ENCODE assay signal across 8 mouse cellular contexts in genomic region chr16:18235389-18236065, GRCm38 (mm10). TPM values are rescaled to one million over a fixed set of nuclear protein-coding genes. Genes with fewer than 3 reads are reported as not detected.
DNase-seq lines count a peak whose midpoint lies in the region; ATAC-seq and TF ChIP-seq lines count a peak whose summit lies in the region.

No protein-coding gene starts in this region.

- peaks cover 29% of the 10 kb centered on the region for H3K36me3 ChIP-seq in forebrain, embryonic 12.5 days (replicated peaks)
- H3K36me3 ChIP-seq in lung, embryonic 14.5 days (ENCODE audit: insufficient read depth) = peaks cover 27% of the 10 kb centered on the region

- DNase-seq in ES-CJ7 (ENCODE audit: low read depth, low spot score) = peak; percentile 48
- DNase-seq in brain, embryonic 14.5 days (ENCODE audit: low read depth) = peak; percentile 93
- peak; percentile 74 to 75 for DNase-seq in heart, postnatal 14 days
- peak; percentile 77 to 86 for DNase-seq in kidney, postnatal 4 days
- DNase-seq in lung, embryonic 14.5 days = peak; percentile 70
- peak; percentile 64 to 65 for DNase-seq in urinary bladder, postnatal 36 days (ENCODE audit: low spot score in 2 of 2)

- peak overlapping the region; percentile 89 for H3K27ac ChIP-seq in forebrain, embryonic 12.5 days
- peak overlapping the region; percentile 89 for H3K27ac ChIP-seq in lung, embryonic 14.5 days (ENCODE audit: low read depth)

- WGBS in forebrain, embryonic 12.5 days = 5% methylated on average over 19 of the region's 19 CpGs
- 3% methylated on average over 19 of the region's 19 CpGs for WGBS in lung, embryonic 14.5 days

- H3K4me3 ChIP-seq in forebrain, embryonic 12.5 days (replicated peaks) = peak overlapping the region; percentile 86
- peak overlapping the region; percentile 83 for H3K4me3 ChIP-seq in lung, embryonic 14.5 days (ENCODE audit: low read depth, low read length)

- peak overlapping the region; percentile 78 for H3K4me2 ChIP-seq in forebrain, embryonic 12.5 days
- H3K4me2 ChIP-seq in lung, embryonic 14.5 days = peak overlapping the region; percentile 83

- TF ChIP-seq POLR2A in brain, embryonic 14.5 days (IDR thresholded peaks at IDR 0.05; ENCODE audit: borderline replicate concordance, extremely low read depth, insufficient read depth, insufficient read length, poor library complexity, severe bottlenecking) = no peak

- H3K9ac ChIP-seq in forebrain, embryonic 12.5 days = peak overlapping the region; percentile 93
- peak overlapping the region; percentile 86 for H3K9ac ChIP-seq in lung, embryonic 14.5 days

- no peak for TF ChIP-seq CTCF in brain, embryonic 14.5 days (IDR thresholded peaks at IDR 0.05; ENCODE audit: borderline replicate concordance, extremely low read depth, insufficient read depth, insufficient read length)
- no peak for TF ChIP-seq CTCF in lung, embryonic 14.5 days (IDR thresholded peaks at IDR 0.05; ENCODE audit: low read depth)

- H3K4me1 ChIP-seq in forebrain, embryonic 12.5 days = peaks cover 34% of the 10 kb centered on the region
- peaks cover 6% of the 10 kb centered on the region; the same call in 1 of the 2 replicates for H3K4me1 ChIP-seq in lung, embryonic 14.5 days (ENCODE audit: insufficient read depth)

- no peaks in the 10 kb centered on the region for H3K9me3 ChIP-seq in forebrain, embryonic 12.5 days
- no peaks in the 10 kb centered on the region for H3K9me3 ChIP-seq in lung, embryonic 14.5 days (ENCODE audit: low read depth, low read length)

- peak; percentile 84 for ATAC-seq in forebrain, embryonic 12.5 days (ENCODE audit: low FRiP score)
- peak; percentile 74 for ATAC-seq in lung, embryonic 14.5 days (ENCODE audit: insufficient read depth)
- peak; percentile 7; the same call in 1 of the 2 replicates for ATAC-seq in neutrophil, adult 5-6 weeks (ENCODE audit: extremely low read depth, insufficient number of reproducible peaks, low FRiP score, poor library complexity, severe bottlenecking)

- no peaks in the 10 kb centered on the region for H3K27me3 ChIP-seq in forebrain, embryonic 12.5 days
- H3K27me3 ChIP-seq in lung, embryonic 14.5 days (ENCODE audit: insufficient read depth, low read length) = no peaks in the 10 kb centered on the region

- intact Hi-C loops in heart, postnatal 14 days (cut with DNase I) = no loop called here

RNA-seq across cellular contexts. Expression of gene Zdhhc8, which starts 0.6 kb away (rescaled TPM):
- polyA plus RNA-seq in brain, embryonic 14.5 days (2012; rRNA removed) = 60.4 and 69.0 TPM in 2 replicates
- polyA plus RNA-seq in forebrain, embryonic 12.5 days (2016; fragmentation: Nextera tagmentation; extraction: Ambion mirVana) = 15.7 and 16.9 TPM in 2 replicates
- total RNA-seq in heart, postnatal 14 days (2021) = 10 to 100 TPM; 26.4 to 29.6 TPM
- polyA plus RNA-seq in lung, embryonic 14.5 days (2014; fragmentation: Nextera tagmentation; extraction: Ambion mirVana) = 22.0 and 23.8 TPM in 2 replicates
- 9.3 and 14.0 TPM in 2 replicates for total RNA-seq in neutrophil, adult 5-6 weeks (2017)

RNA-seq across cellular contexts. Expression of gene Trmt2a, which starts 13.0 kb away (rescaled TPM):
- 83.5 and 111 TPM in 2 replicates for polyA plus RNA-seq in brain, embryonic 14.5 days (2012; rRNA removed)
- 111 and 118 TPM in 2 replicates for polyA plus RNA-seq in forebrain, embryonic 12.5 days (2016; fragmentation: Nextera tagmentation; extraction: Ambion mirVana)
- 10 to 100 TPM; 21.8 to 24.9 TPM for total RNA-seq in heart, postnatal 14 days (2021)
- polyA plus RNA-seq in lung, embryonic 14.5 days (2014; fragmentation: Nextera tagmentation; extraction: Ambion mirVana) = 74.1 and 81.3 TPM in 2 replicates
- 113 and 131 TPM in 2 replicates for total RNA-seq in neutrophil, adult 5-6 weeks (2017)

RNA-seq across cellular contexts. Expression of gene Ranbp1, which starts 13.0 kb away (rescaled TPM):
- 177 and 190 TPM in 2 replicates for polyA plus RNA-seq in brain, embryonic 14.5 days (2012; rRNA removed)
- 983 and 1,008 TPM in 2 replicates for polyA plus RNA-seq in forebrain, embryonic 12.5 days (2016; fragmentation: Nextera tagmentation; extraction: Ambion mirVana)
- total RNA-seq in heart, postnatal 14 days (2021) = 10 to 100 TPM; 43.6 to 52.4 TPM
- polyA plus RNA-seq in lung, embryonic 14.5 days (2014; fragmentation: Nextera tagmentation; extraction: Ambion mirVana) = 776 and 804 TPM in 2 replicates
- total RNA-seq in neutrophil, adult 5-6 weeks (2017) = 56.7 and 62.2 TPM in 2 replicates

RNA-seq across cellular contexts. Expression of gene Ccdc188, which starts 17.8 kb away (rescaled TPM):
- polyA plus RNA-seq in brain, embryonic 14.5 days (2012; rRNA removed) = not detected in 2 replicates
- polyA plus RNA-seq in forebrain, embryonic 12.5 days (2016; fragmentation: Nextera tagmentation; extraction: Ambion mirVana) = not detected in 2 replicates
- total RNA-seq in heart, postnatal 14 days (2021) = not detected
- not detected in 2 replicates for polyA plus RNA-seq in lung, embryonic 14.5 days (2014; fragmentation: Nextera tagmentation; extraction: Ambion mirVana)
- not detected in 2 replicates for total RNA-seq in neutrophil, adult 5-6 weeks (2017)

RNA-seq across cellular contexts. Expression of gene Gm49776, which starts 22.6 kb away (rescaled TPM):
- polyA plus RNA-seq in brain, embryonic 14.5 days (2012; rRNA removed) = 0.14 TPM in 1 of 2 replicates, not detected in the other
- 3.4 TPM in 1 of 2 replicates, not detected in the other for polyA plus RNA-seq in forebrain, embryonic 12.5 days (2016; fragmentation: Nextera tagmentation; extraction: Ambion mirVana)
- total RNA-seq in heart, postnatal 14 days (2021) = not detected
- 1.5 and 2.5 TPM in 2 replicates for polyA plus RNA-seq in lung, embryonic 14.5 days (2014; fragmentation: Nextera tagmentation; extraction: Ambion mirVana)
- not detected in 2 replicates for total RNA-seq in neutrophil, adult 5-6 weeks (2017)

Comparison
In these comparisons a context has a peak if more than half of its experiments do, and no peak if none do; other contexts are left out.
1. Peak in every context shown above with its lines: DNase-seq, ATAC-seq, H3K4me3 ChIP-seq and H3K27ac ChIP-seq.
2. ATAC-seq: peak in every context shown above with its lines; median percentile 84 in forebrain, embryonic 12.5 days; 74 in lung, embryonic 14.5 days; 7 in neutrophil, adult 5-6 weeks.